Mouse (Mus musculus) heart, embryonic 15.5 days (tissue): ENCODE data around the gene Vamp5. TPM values are rescaled to one million over a fixed set of nuclear protein-coding genes. Genes with fewer than 3 reads are reported as not detected.

Experiments
- ATAC-seq: fragments of 200-750 bp; cut with Nextera tagmentation; replicated peaks from 2 replicates; pipeline ENCODE4 v1.8.0; 2017; ENCODE audit warnings: low read depth, moderate TSS enrichment; ENCODE audit not compliant: insufficient number of reproducible peaks, insufficient read depth, low FRiP score
- H3K27ac ChIP-seq: fragments of 300-500 bp; sonication (generic); 2 replicates; pipeline ENCODE4 v1.5.1; 2015; ENCODE audit warnings: mild to moderate bottlenecking, inconsistent platforms
- H3K27me3 ChIP-seq: fragments of 300-500 bp; sonication (generic); 2 replicates; pipeline ENCODE4 v1.6.1; 2015; ENCODE audit warnings: inconsistent platforms
- H3K36me3 ChIP-seq: fragments of 300-500 bp; sonication (generic); 2 replicates; pipeline ENCODE4 v1.6.1; 2015; ENCODE audit warnings: mild to moderate bottlenecking, inconsistent platforms
- H3K4me1 ChIP-seq: fragments of 300-500 bp; sonication (generic); replicated peaks from 2 replicates; pipeline ENCODE4 v1.6.1; 2015; ENCODE audit warnings: inconsistent platforms
- H3K4me2 ChIP-seq: fragments of 300-500 bp; sonication (generic); 2 replicates; pipeline ENCODE4 v1.6.1; 2015; ENCODE audit warnings: inconsistent platforms, mild to moderate bottlenecking, moderate library complexity
- H3K4me3 ChIP-seq: fragments of 300-500 bp; sonication (generic); 2 replicates; pipeline ENCODE4 v1.5.1; 2015; ENCODE audit warnings: mild to moderate bottlenecking, inconsistent platforms
- H3K9ac ChIP-seq: fragments of 300-500 bp; sonication (generic); 2 replicates; pipeline ENCODE4 v1.6.1; 2015; ENCODE audit warnings: mild to moderate bottlenecking, inconsistent platforms
- H3K9me3 ChIP-seq: fragments of 300-500 bp; sonication (generic); replicated peaks from 2 replicates; pipeline ENCODE4 v1.6.1; 2016; ENCODE audit warnings: inconsistent platforms
- WGBS: fragments of 180-500 bp; shearing (Covaris S2); methylation state at CpG from one replicate; pipeline ENCODE4 v1.1.7; 2015; ENCODE audit warnings: mixed read lengths; 5-methylcytosine and 5-hydroxymethylcytosine counted together
- polyA plus RNA-seq: library from polyadenylated mRNA; unstranded; fragments of >200 nt; fragmentation: Nextera tagmentation; extraction: Ambion mirVana; gene quantifications from 2 replicates; pipeline ENCODE4 v1.2.1, GENCODE M21; 2015

Vamp5 gene
- polyA plus RNA-seq, 1 experiment from 2014 or later, result 46.1 TPM

GRCm38 (mm10) chr6:72410003-72410402 is 29.7 kb upstream of the Vamp5 start:
- no peak overlapping the region for H3K9ac ChIP-seq
- H3K27me3 ChIP-seq, result no peaks in the 10 kb centered on the region
- WGBS, result 15% methylated on average over 1 of the region's 1 CpGs
- H3K4me2 ChIP-seq, result no peak overlapping the region
- no peaks in the 10 kb centered on the region for H3K36me3 ChIP-seq
- H3K4me3 ChIP-seq, result no peak overlapping the region
- peaks cover 10% of the 10 kb centered on the region for H3K4me1 ChIP-seq
- ATAC-seq, result no peak
- H3K9me3 ChIP-seq, result no peaks in the 10 kb centered on the region
- H3K27ac ChIP-seq, result no peak overlapping the region

- H3K9ac ChIP-seq, result no peak overlapping the region
These were observed 29.3 kb upstream of the Vamp5 start for GRCm38 (mm10) chr6:72409567-72409966.

GRCm38 (mm10) chr6:72407119-72407518 is 26.9 kb upstream of the Vamp5 start:
- ATAC-seq, result peak; percentile 39
- Histone ChIP-seq H3K9ac (no peak overlapping the region), H3K36me3 (no peaks in the 10 kb centered on the region), H3K4me3 (no peak overlapping the region), H3K4me1 (no peaks in the 10 kb centered on the region), H3K27ac (no peak overlapping the region), H3K9me3 (no peaks in the 10 kb centered on the region), H3K4me2 (no peak overlapping the region), H3K27me3 (no peaks in the 10 kb centered on the region)
- WGBS, result 4% methylated on average over 5 of the region's 5 CpGs

More at GRCm38 (mm10) chr6:72409567-72409966, 29.3 kb upstream of the Vamp5 start:
- no peak overlapping the region for H3K27ac ChIP-seq
- no peak overlapping the region for H3K4me3 ChIP-seq
- H3K4me1 ChIP-seq, result peaks cover 7% of the 10 kb centered on the region
- no peak overlapping the region for H3K4me2 ChIP-seq
- 16% methylated on average over 3 of the region's 3 CpGs for WGBS
- no peaks in the 10 kb centered on the region for H3K36me3 ChIP-seq
- no peak for ATAC-seq
- no peaks in the 10 kb centered on the region for H3K27me3 ChIP-seq
- no peaks in the 10 kb centered on the region for H3K9me3 ChIP-seq

- H3K4me3 ChIP-seq, result no peak overlapping the region
- no peak overlapping the region for H3K9ac ChIP-seq
- no peaks in the 10 kb centered on the region for H3K36me3 ChIP-seq
- H3K27ac ChIP-seq, result no peak overlapping the region
- no peaks in the 10 kb centered on the region for H3K4me1 ChIP-seq
- no peak overlapping the region for H3K4me2 ChIP-seq
- ATAC-seq, result no peak
- no peaks in the 10 kb centered on the region for H3K9me3 ChIP-seq
- 72% methylated on average over 7 of the region's 7 CpGs for WGBS
- no peaks in the 10 kb centered on the region for H3K27me3 ChIP-seq
These were observed 25.1 kb upstream of the Vamp5 start for GRCm38 (mm10) chr6:72405356-72405755.

GRCm38 (mm10) chr6:72401875-72402274 is 21.6 kb upstream of the Vamp5 start:
- Histone ChIP-seq H3K9me3 (no peaks in the 10 kb centered on the region), H3K4me3 (no peak overlapping the region), H3K9ac (no peak overlapping the region), H3K4me1 (no peaks in the 10 kb centered on the region), H3K27me3 (no peaks in the 10 kb centered on the region), H3K4me2 (no peak overlapping the region), H3K36me3 (no peaks in the 10 kb centered on the region), H3K27ac (no peak overlapping the region)
- 28% methylated on average over 7 of the region's 7 CpGs for whole genome bisulfite sequencing
- no peak for ATAC-seq

- no peak for ATAC-seq
- H3K27me3 ChIP-seq, result no peaks in the 10 kb centered on the region
- H3K4me1 ChIP-seq, result no peaks in the 10 kb centered on the region
- H3K9ac ChIP-seq, result no peak overlapping the region
- no peaks in the 10 kb centered on the region for H3K9me3 ChIP-seq
- WGBS, result 60% methylated on average over 2 of the region's 2 CpGs
- no peak overlapping the region for H3K4me2 ChIP-seq
- no peaks in the 10 kb centered on the region for H3K36me3 ChIP-seq
- H3K4me3 ChIP-seq, result no peak overlapping the region
- H3K27ac ChIP-seq, result no peak overlapping the region
These were observed 19.7 kb upstream of the Vamp5 start for GRCm38 (mm10) chr6:72399967-72400366.

GRCm38 (mm10) chr6:72396837-72397251 is 16.6 kb upstream of the Vamp5 start:
- 72% methylated on average over 10 of the region's 10 CpGs for WGBS
- Histone ChIP-seq H3K27ac (no peak overlapping the region), H3K4me3 (no peak overlapping the region), H3K4me2 (no peak overlapping the region), H3K9ac (no peak overlapping the region), H3K4me1 (no peaks in the 10 kb centered on the region), H3K27me3 (no peaks in the 10 kb centered on the region), H3K36me3 (no peaks in the 10 kb centered on the region), H3K9me3 (no peaks in the 10 kb centered on the region)
- no peak for ATAC-seq

GRCm38 (mm10) chr6:72392341-72392740 is 12.1 kb upstream of the Vamp5 start:
- Histone ChIP-seq H3K36me3 (no peaks in the 10 kb centered on the region), H3K4me2 (no peak overlapping the region), H3K4me3 (no peak overlapping the region), H3K9ac (no peak overlapping the region), H3K4me1 (peaks cover 25% of the 10 kb centered on the region), H3K27ac (no peak overlapping the region), H3K27me3 (no peaks in the 10 kb centered on the region), H3K9me3 (no peaks in the 10 kb centered on the region)
- WGBS, result 92% methylated on average over 5 of the region's 5 CpGs
- ATAC-seq, result no peak

GRCm38 (mm10) chr6:72390795-72391521 is 10.7 kb upstream of the Vamp5 start:
- H3K4me3 ChIP-seq, result peak overlapping the region; percentile 68
- H3K27ac ChIP-seq, result peak overlapping the region; percentile 97
- peaks cover 25% of the 10 kb centered on the region for H3K4me1 ChIP-seq
- 16% methylated on average over 11 of the region's 12 CpGs for WGBS
- peak overlapping the region; percentile 80 for H3K9ac ChIP-seq
- peaks cover 5% of the 10 kb centered on the region; the same call in 1 of the 2 replicates for H3K36me3 ChIP-seq
- H3K9me3 ChIP-seq, result no peaks in the 10 kb centered on the region
- peak; percentile 78 for ATAC-seq
- peak overlapping the region; percentile 66 for H3K4me2 ChIP-seq
- no peaks in the 10 kb centered on the region for H3K27me3 ChIP-seq

- WGBS, result under 1% methylated on average over 33 of the region's 33 CpGs
- ATAC-seq, result peak; percentile 69
- peaks cover 8% of the 10 kb centered on the region for H3K36me3 ChIP-seq
- peaks cover 25% of the 10 kb centered on the region for H3K4me1 ChIP-seq
- no peaks in the 10 kb centered on the region for H3K27me3 ChIP-seq
- H3K9me3 ChIP-seq, result no peaks in the 10 kb centered on the region
- peak within 1 kb of the TSS; percentile 66 for H3K4me2 ChIP-seq
- peak within 1 kb of the TSS; percentile 68 for H3K4me3 ChIP-seq
- H3K9ac ChIP-seq, result peak within 1 kb of the TSS; percentile 80
- H3K27ac ChIP-seq, result peak within 1 kb of the TSS; percentile 97
These were observed 9.9 kb upstream of the Vamp5 start, which contains the start of gene Vamp8 for GRCm38 (mm10) chr6:72389941-72390771. Gene Vamp8, minus strand, starts transcription at chr6:72390703.

- peaks cover 15% of the 10 kb centered on the region for H3K36me3 ChIP-seq
- peak; percentile 44 for ATAC-seq
- H3K27me3 ChIP-seq, result no peaks in the 10 kb centered on the region
- no peaks in the 10 kb centered on the region for H3K9me3 ChIP-seq
- peaks cover 25% of the 10 kb centered on the region for H3K4me1 ChIP-seq
- peak overlapping the region; percentile 68 for H3K4me3 ChIP-seq
- peak overlapping the region; percentile 80 for H3K9ac ChIP-seq
- peak overlapping the region; percentile 66 for H3K4me2 ChIP-seq
- 5% methylated on average over 13 of the region's 13 CpGs for WGBS
- peak overlapping the region; percentile 97 for H3K27ac ChIP-seq
These were observed 9.2 kb upstream of the Vamp5 start for GRCm38 (mm10) chr6:72389471-72389940.
